Mouse (Mus musculus): Measurements from ENCODE around the gene Pla2g10. TPM values are rescaled to one million over a fixed set of nuclear protein-coding genes. Genes with fewer than 3 reads are reported as not detected.

Gene Pla2g10
- polyA plus RNA-seq (2015; fragmentation: Nextera tagmentation; extraction: Ambion mirVana) = 0.27 and 0.55 TPM in 2 replicates

DNA sequence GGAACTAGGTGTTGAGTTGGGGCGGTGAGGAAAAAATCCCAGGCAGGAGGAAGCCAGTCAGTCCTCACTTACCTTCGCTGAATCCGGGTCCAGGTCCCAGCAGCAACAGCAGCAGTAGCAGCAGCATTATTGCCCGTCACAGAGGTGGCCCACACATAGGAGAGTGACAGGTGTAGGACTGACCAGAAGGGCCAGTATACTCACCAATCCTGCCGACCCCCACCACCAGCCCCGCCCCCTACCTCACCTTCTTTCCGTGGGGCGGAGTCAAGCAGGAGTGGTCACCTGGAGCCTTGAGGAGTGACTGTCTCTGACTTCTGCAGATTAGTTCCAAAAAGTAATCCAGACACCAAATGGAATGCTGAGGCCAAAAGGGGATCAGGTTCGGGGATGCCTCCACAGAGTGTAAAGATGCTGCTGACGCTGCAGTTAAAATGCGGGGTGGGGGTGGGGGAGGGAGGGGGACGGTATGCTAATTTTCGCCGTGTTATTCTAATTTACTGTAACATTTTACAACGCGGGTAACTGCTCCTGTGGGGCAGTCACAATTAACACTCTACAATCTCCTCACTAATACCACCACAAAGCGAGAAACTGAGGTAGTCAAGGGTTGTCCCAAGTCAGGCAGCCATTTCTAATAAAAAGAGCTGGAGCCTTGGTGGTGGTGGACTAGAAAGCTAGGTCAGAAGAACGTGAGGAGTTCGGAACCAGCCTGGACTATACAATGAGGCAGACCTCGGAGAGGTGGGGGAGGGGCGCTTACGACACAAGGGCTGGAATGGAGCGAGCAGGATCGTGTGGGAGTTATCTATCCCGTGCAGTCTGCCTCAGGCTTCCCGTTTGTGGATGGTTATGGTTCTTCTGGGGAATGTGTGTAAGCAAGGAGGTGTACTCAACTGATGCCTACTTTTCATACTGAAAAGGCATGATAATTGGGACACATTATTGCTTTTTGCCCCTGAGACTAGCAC is at the start of gene Pla2g10:
TSS of gene Pla2g10 (minus strand) at position 699 of the 971 bp plus-strand sequence.

DNA sequence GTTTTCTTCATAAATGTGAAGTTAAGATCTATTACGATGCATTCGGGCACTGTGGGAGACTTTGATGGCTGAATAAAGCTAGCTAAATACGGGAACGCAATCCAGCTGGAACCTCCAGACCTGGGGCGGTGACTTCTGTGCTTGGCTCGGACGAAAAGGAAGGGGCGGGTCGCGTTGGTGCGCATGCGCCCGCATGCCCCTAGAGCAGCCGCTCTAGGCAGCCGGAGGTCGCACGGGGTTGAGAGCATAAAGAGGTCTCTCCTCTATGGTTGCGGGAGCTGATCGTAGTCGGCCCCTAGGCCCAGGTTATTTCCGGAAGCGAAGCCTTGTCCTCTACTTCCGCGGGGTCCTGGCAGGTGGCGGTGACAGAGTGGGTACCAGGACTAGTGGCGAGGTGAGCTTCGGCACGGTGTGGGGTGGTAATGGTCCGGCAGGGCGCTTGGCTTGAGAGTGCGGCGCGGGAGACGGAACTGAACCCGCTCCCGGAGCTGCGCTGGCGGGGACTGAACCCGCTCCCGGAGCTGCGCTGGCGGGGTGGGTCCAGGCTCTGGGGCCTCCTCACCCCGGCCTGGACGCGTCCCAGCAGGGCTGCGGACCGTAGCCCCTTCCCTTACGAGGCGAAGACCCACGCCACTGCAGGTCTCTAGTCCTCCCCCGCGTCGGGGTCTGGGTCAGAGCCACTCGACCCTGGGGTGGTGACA is 58.9 kb downstream of the Pla2g10 start, which contains the start of the genes Bfar and 3110001I22Rik:
TSS of gene Bfar (plus strand) at position 174 of the 701 bp plus-strand sequence.
TSS of gene 3110001I22Rik (plus strand) at position 245 of the 701 bp plus-strand sequence.

DNA sequence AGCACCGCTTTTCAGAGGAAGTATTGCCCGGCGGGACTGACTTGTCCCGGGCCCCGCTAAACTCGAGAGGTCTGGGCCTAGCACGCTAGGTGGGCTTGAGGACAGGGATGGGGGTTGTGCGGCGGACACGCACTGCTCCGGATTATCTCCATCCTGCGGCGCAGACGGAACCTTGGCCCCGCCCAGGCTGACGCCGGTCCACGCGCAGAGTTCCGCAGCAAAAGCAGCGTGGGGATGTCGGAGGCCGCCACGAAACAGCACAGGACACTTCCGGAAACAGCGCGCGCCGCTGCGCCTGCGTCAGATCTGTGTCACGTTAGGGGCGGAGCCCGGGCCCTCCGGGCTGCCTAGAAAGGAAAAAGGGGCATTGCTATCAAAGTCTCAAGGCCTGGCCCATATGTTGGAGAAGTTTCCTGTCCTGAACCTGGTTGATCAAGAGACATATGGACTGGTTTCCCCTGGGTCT is 62.9 kb downstream of the Pla2g10 start, which contains the start of gene Parn:
TSS of gene Parn (minus strand) at position 293 of the 466 bp plus-strand sequence.

Other genes starting within 250 kb of the Pla2g10 start
- 26.3 and 26.8 TPM in 2 replicates for gene Parn, start 62.8 kb downstream of the Pla2g10 start, polyA plus RNA-seq (2015; fragmentation: Nextera tagmentation; extraction: Ambion mirVana)
- gene Bfar, start 59.1 kb downstream of the Pla2g10 start, polyA plus RNA-seq (2015; fragmentation: Nextera tagmentation; extraction: Ambion mirVana) = 41.1 and 44.0 TPM in 2 replicates
- 4.4 and 4.9 TPM in 2 replicates for gene 3110001I22Rik, start 59.1 kb downstream of the Pla2g10 start, polyA plus RNA-seq (2015; fragmentation: Nextera tagmentation; extraction: Ambion mirVana)
- gene Rrn3, start 49.7 kb upstream of the Pla2g10 start, polyA plus RNA-seq (2015; fragmentation: Nextera tagmentation; extraction: Ambion mirVana) = 64.0 and 64.6 TPM in 2 replicates
- gene Ntan1, start 87.9 kb upstream of the Pla2g10 start, polyA plus RNA-seq (2015; fragmentation: Nextera tagmentation; extraction: Ambion mirVana) = 217 and 248 TPM in 2 replicates
- 55.7 and 59.9 TPM in 2 replicates for gene Pdxdc1, start 172.1 kb upstream of the Pla2g10 start, polyA plus RNA-seq (2015; fragmentation: Nextera tagmentation; extraction: Ambion mirVana)
- gene Mpv17l, start 172.2 kb upstream of the Pla2g10 start, polyA plus RNA-seq (2015; fragmentation: Nextera tagmentation; extraction: Ambion mirVana) = 58.8 and 61.6 TPM in 2 replicates